Mouse (Mus musculus) left cerebral cortex, postnatal 36 days (tissue): ENCODE measurements at regions not wholly inside any gene's neighbourhood (a gene's known extent, or its start where the extent isn't known, plus 50 kb on each side); places are given as distances from the start of the nearest gene placed in this dataset.
"Not testable (repeated sequence)": the region's sequence is repeated elsewhere in the genome, so short reads cannot be mapped to it uniquely, and the experiment has no call there.

ENCODE experiments used
- DNase-seq, 2 experiments: peaks; one replicate each; pipeline ENCODE4 v3.0.0; 2021 to 2022; ENCODE audit warnings: low spot score in 2 of 2, mixed read lengths in 1 of 2
- intact Hi-C: fragments of 180-260 bp; cut with DNase I; formaldehyde crosslinking; loops from one replicate; pipeline ENCODE4 v1.15.1; 2025

- intact Hi-C loops = not testable (repeated sequence)
Measured at GRCm38 (mm10) chrY:74732116-74732515, 108.4 kb downstream of the Gm21913 start.

More at GRCm38 (mm10) chrY:74732116-74732515, 108.4 kb downstream of the Gm21913 start:
- DNase-seq = peak in 1 of 2 experiments; percentile 3
